Mouse (Mus musculus) C2C12 (cell line): Measurements from ENCODE around the gene Naaladl1.

Experiments used
- CEBPB ChIP-seq: IDR thresholded peaks from one replicate; pipeline ENCODE4 v1.6.1; 2011; ENCODE audit warnings: low read depth, mild to moderate bottlenecking, control low read depth, moderate library complexity
- CTCF ChIP-seq: IDR thresholded peaks from one replicate; pipeline ENCODE4 v1.5.1; 2011; ENCODE audit not compliant: control insufficient read depth, insufficient read depth, insufficient read length
- FOSL1 ChIP-seq: IDR thresholded peaks from one replicate; pipeline ENCODE4 v1.8.0; 2011; ENCODE audit warnings: mild to moderate bottlenecking, low read length; ENCODE audit not compliant: poor library complexity, insufficient read depth, severe bottlenecking
- MAX ChIP-seq: IDR thresholded peaks from one replicate; pipeline ENCODE4 v1.6.1; 2011; ENCODE audit warnings: mild to moderate bottlenecking, control low read depth
- MYOD1 ChIP-seq: IDR thresholded peaks from one replicate; pipeline ENCODE4 v1.6.1; 2011; ENCODE audit warnings: low read depth; ENCODE audit not compliant: control insufficient read depth, insufficient read length
- MYOG ChIP-seq: IDR thresholded peaks from one replicate; pipeline ENCODE4 v1.6.1; 2011; ENCODE audit not compliant: control insufficient read depth, insufficient read length; ENCODE audit errors: extremely low read depth
- USF1 ChIP-seq: IDR thresholded peaks from one replicate; pipeline ENCODE4 v1.6.1; 2011; ENCODE audit warnings: low read depth, mild to moderate bottlenecking, control low read depth, moderate library complexity

- TF ChIP-seq CTCF (no peak), USF1 (no peak), MAX (no peak), CEBPB (no peak), MYOG (no peak), MYOD1 (no peak), FOSL1 (no peak)
These were observed 34.3 kb upstream of the Naaladl1 start for GRCm38 (mm10) chr19:6071261-6071660.
